Mouse (Mus musculus): ENCODE measurements around the gene Atrnl1. TPM values are rescaled to one million over a fixed set of nuclear protein-coding genes. Genes with fewer than 3 reads are reported as not detected.

The Atrnl1 gene
- total RNA-seq, 1 experiment from 2014 or later, result 29.3 TPM

GRCm38 (mm10) chr19:58076961-58077371 lies 466.1 kb downstream of the Atrnl1 start:
- DNase-seq, result no peak

GRCm38 (mm10) chr19:58077529-58078070 lies 466.8 kb downstream of the Atrnl1 start:
- no peak for DNase-seq

DNA sequence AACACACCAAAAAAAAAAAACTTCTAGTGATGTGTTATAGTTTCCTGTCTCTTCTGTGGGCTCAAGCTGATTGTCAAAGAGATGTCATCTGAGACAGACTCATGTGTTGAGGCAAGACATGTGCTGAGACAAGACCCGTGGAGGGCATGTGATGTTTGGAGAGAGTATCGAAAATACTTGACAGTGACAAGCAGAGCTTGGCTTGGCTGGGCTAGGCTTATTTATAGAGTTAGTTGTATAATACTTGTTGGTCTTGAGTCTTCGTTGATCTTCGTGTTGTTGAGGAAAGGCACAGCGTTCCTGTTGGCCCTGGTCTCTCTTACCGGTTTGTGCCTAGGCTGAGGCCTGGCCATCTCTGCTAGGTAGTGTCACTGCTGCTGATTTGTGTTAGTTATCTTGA lies 469.3 kb downstream of the Atrnl1 start:
- DNase-seq, result no peak

GRCm38 (mm10) chr19:58082751-58083150 lies 471.9 kb downstream of the Atrnl1 start:
- no peak for DNase-seq

GRCm38 (mm10) chr19:58084826-58085225 lies 474.0 kb downstream of the Atrnl1 start:
- DNase-seq, result no peak

DNA sequence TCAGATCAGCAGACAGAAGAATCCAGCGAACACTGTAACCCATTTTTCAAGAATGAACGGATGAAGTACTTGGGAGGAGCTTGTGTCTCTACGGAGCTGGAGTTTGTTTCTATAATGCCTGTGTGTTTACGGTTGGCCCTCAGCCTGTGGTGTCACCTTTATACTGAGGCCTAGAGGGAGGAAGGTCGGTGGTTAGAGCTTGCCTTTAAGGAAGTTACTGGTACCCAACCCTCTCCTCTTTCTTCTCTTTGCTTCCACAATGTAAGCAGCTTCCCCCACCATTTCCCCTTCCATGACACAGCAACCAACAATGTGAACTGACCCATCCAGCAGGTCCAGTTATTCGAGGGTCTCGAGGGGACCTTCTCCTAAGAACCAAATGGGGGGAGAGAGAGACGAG lies 475.9 kb downstream of the Atrnl1 start:
- DNase-seq, result no peak

DNA sequence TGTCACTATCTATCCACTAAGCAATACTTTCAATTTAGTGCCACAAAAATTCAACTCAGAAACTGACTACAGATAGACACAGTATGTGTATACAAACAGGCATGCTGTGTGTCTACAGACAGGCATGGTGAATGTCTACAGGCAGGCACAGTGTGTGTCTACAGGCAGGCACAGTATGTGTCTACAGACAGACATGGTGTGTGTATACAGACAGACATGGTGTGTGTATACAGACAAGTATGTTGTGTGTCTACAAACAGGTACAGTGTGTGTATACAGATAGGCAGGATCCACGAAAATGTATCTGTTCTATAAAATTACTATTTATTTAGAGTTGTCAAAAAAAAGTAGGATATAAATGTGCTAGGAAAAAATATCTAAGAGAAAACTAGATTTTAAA lies 477.1 kb downstream of the Atrnl1 start:
- no peak for DNase-seq

GRCm38 (mm10) chr19:58088433-58088832 lies 477.6 kb downstream of the Atrnl1 start:
- DNase-seq, result no peak

DNA sequence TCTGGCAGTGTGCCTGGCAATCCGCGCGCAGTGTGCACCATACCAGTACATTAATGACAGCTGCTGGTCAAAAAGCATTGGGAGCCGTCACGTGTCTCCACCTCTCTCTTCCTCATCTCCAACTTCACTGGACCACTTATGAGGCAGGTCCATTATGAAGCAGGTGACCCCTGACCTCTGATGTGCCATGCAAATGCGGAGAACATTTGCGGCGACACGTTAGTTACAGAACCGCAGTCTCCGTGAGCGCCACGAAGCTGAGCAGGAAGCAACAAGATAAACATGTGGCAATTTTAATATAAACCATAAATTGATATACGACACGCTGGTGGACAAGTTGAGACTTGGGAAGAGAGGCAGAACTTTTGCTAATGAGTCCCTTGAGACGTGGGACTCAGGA lies 481.1 kb downstream of the Atrnl1 start:
- DNase-seq, result no peak

- no peak for DNase-seq
These were observed 484.1 kb downstream of the Atrnl1 start for GRCm38 (mm10) chr19:58094781-58095543.

GRCm38 (mm10) chr19:58095776-58096175 lies 484.9 kb downstream of the Atrnl1 start:
- DNase-seq, result no peak

- no peak for DNase-seq
These were observed 486.4 kb downstream of the Atrnl1 start for GRCm38 (mm10) chr19:58097195-58097594.

GRCm38 (mm10) chr19:58099539-58099938 lies 488.7 kb downstream of the Atrnl1 start:
- no peak for DNase-seq

GRCm38 (mm10) chr19:58100381-58100780 lies 489.5 kb downstream of the Atrnl1 start:
- DNase-seq, result no peak

DNA sequence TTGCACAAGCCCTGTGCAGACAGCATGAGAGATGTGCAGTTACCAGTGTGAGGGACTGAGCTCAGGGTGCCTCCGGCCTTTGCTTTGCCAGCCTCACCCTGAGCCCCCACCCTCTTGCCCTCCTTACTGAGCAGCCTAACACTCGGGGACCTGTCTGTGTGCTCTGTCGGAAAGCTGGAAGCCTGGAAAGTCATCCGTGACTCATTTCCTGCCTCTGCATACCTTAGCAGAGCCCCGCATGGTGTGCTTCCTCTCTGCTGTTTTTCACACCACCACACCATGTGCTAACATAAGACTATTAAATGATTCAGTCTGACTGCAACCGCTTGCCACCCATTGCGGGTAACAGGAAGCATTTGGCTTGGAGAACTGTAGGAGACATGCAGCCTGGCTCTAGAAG lies 493.7 kb downstream of the Atrnl1 start:
- DNase-seq, result no peak

- DNase-seq, result no peak
These were observed 496.8 kb downstream of the Atrnl1 start for GRCm38 (mm10) chr19:58107632-58108031.

DNA sequence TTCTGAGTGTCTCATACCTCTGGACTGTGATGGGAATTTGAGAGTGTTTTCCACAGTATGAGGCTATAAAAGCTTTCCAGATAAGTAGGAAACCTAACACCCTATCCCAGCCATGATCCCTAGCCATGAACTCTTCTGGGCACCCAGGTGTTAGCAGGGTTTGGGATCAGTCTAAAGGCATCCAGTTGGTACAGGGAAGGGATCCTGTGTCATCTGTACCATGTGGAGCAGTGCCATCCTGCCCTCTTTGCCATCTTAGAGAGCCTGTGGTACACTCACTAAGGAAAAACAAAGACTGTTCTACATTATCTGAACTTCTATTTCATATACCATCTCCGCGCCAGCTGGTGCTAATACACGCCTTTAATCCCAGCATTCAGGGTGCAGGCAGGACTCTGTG lies 499.7 kb downstream of the Atrnl1 start:
- no peak for DNase-seq

GRCm38 (mm10) chr19:58111291-58111690 lies 500.5 kb downstream of the Atrnl1 start:
- no peak for DNase-seq

- no peak for DNase-seq
These were observed 501.3 kb downstream of the Atrnl1 start for GRCm38 (mm10) chr19:58112151-58112550.

GRCm38 (mm10) chr19:58113092-58113731 lies 502.4 kb downstream of the Atrnl1 start:
- no peak for DNase-seq

DNA sequence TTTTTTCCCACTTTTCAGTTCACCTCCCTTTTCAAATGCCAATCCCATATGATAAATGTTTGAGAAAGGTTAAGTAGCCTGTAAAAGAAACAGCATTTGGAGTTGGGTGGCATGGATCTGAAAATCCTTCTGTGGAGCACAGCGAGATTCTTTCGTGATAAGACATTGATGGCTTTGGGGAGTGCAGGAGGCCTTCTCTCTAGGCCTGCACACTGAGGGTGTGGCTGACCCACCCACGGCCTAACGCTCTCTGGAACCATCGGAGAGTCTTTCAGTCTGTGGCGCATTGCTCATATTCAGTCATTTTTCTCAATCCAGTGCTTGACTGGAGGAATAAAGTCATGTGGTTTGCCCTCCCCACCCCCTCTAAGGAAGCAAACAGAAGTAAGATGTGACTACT lies 506.8 kb downstream of the Atrnl1 start:
- no peak for DNase-seq

GRCm38 (mm10) chr19:58118141-58118835 lies 507.5 kb downstream of the Atrnl1 start:
- DNase-seq, result peak; percentile 60

GRCm38 (mm10) chr19:58118864-58119263 lies 508.0 kb downstream of the Atrnl1 start:
- peak; percentile 21 for DNase-seq

Measured in adrenal gland, postnatal 25 days (tissue).